Mouse (Mus musculus): ENCODE measurements around the gene Tbx3. TPM values are rescaled to one million over a fixed set of nuclear protein-coding genes. Genes with fewer than 3 reads are reported as not detected.

Gene Tbx3
- polyA plus RNA-seq, 1 experiment from 2014 or later, result 10.0 TPM

DNA sequence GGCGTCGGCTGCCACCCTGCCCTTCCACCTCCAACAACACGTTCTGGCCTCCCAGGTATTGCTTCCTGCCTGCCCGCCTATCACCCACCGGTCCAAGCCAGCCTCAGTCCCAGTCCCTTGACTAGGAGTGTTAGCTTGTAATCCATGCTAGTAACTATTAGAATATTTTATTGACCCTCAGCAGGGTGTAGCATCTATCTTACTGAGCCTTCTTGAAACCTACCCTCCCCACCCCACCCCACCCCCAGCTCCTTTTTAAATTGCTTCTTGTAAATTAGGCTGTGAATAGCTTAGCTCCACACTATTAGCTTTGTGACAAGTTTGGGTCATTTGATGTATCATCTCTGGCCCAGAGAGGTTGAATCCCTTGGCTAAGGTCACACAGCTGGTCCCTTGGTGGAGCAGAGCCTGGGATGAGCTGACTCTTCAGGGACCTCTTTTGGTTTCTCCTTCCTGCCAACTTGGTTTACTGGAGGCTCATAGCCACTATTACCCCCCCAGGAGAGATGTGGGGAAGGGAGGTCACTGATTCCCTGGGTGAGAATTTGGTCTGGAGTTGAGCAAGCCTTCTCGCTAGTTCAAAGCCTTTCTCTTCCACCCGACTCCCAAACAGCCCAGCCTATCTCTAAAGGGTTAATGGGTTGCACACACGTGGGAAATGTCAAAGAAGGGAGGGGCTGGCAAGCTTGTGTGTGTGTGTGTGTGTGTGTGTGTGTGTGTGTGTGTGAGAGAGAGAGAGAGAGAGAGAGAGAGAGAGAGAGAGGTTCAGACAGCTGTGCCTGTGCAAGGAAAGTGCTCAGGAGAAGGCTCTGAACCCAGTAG, 10.8 kb downstream of the Tbx3 start:
- WGBS, result 40% methylated on average over 8 of the region's 8 CpGs
- no peak for ATAC-seq (replicated peaks; ENCODE audit: insufficient number of reproducible peaks, insufficient read depth, low FRiP score, low read depth)
- Histone ChIP-seq H3K27ac (no peak overlapping the region), H3K9me3 (replicated peaks) (no peaks in the 10 kb centered on the region), H3K36me3 (no peaks in the 10 kb centered on the region), H3K9ac (no peak overlapping the region; the same call in 1 of the 2 replicates), H3K4me2 (peak overlapping the region; percentile 46), H3K27me3 (peaks cover 90% of the 10 kb centered on the region), H3K4me1 (replicated peaks) (peaks cover 21% of the 10 kb centered on the region), H3K4me3 (peak overlapping the region; percentile 18)

DNA sequence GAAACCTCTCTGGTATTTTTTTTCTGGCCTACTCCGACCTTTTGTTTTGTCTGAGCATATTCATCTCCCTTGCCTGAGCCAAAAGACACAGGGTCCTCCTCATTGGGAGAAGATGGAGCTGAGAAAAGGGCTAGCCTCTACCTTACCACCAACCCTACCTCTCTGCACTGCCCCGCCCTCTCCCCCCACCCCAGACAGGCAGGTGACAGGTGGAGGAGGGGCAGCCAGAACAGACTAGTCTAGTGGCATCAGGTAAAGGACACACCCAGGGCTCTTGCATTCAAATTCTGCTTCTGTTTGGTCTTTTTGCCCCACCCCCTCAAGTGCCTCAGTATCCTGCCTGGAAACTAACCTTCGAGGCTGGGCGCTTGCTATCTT, 11.4 kb downstream of the Tbx3 start:
- Histone ChIP-seq H3K36me3 (no peaks in the 10 kb centered on the region), H3K4me2 (no peak overlapping the region), H3K27ac (no peak overlapping the region), H3K4me3 (no peak overlapping the region), H3K9ac (no peak overlapping the region), H3K9me3 (replicated peaks) (no peaks in the 10 kb centered on the region), H3K27me3 (peaks cover 92% of the 10 kb centered on the region), H3K4me1 (replicated peaks) (peaks cover 22% of the 10 kb centered on the region)
- 54% methylated on average over 4 of the region's 4 CpGs for WGBS
- ATAC-seq (replicated peaks; ENCODE audit: insufficient number of reproducible peaks, insufficient read depth, low FRiP score, low read depth), result no peak

DNA sequence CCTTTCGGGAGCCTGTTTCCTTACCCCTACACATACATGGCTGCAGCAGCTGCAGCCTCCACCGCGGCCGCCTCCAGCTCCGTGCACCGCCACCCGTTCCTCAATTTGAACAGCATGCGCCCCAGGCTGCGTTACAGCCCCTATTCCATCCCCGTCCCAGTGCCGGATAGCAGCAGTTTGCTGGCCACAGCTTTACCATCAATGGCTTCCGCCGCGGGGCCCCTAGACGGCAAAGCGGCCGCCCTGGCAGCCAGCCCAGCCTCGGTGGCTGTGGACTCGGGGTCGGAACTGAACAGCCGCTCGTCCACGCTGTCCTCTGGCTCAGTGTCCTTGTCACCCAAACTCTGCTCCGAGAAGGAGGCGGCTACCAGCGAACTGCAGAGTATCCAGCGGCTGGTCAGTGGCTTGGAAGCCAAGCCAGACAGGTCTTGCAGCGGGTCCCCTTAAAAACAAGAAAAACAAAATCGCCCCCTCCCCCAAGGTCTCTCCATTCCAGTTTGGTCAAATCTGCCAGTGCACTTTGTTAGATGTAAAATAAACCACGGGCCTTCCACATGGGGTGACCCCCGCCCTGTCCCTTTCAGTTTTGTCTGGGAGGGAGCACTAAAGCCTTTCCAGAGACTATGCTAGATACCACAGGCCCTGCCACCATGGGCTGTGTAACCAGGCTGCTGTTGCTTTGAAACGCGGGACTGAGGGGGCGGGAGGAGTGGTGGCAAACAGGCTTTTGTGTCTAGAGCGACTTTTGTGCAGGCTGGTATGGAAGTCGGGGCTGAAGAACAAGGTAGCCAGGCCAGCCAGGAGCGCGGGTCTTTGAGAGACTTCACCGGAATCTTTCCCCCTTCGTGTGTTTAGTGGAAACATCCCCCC, 12.4 kb downstream of the Tbx3 start:
- Histone ChIP-seq H3K27me3 (peaks cover 92% of the 10 kb centered on the region), H3K4me2 (peak overlapping the region; percentile 27), H3K27ac (no peak overlapping the region), H3K36me3 (no peaks in the 10 kb centered on the region), H3K9me3 (replicated peaks) (no peaks in the 10 kb centered on the region), H3K9ac (no peak overlapping the region), H3K4me1 (replicated peaks) (peaks cover 25% of the 10 kb centered on the region), H3K4me3 (0 out of 2 replicates have a peak overlapping the region, but pooled peaks have one; percentile 3)
- no peak for ATAC-seq (replicated peaks; ENCODE audit: insufficient number of reproducible peaks, insufficient read depth, low FRiP score, low read depth)
- WGBS, result 23% methylated on average over 40 of the region's 40 CpGs

DNA sequence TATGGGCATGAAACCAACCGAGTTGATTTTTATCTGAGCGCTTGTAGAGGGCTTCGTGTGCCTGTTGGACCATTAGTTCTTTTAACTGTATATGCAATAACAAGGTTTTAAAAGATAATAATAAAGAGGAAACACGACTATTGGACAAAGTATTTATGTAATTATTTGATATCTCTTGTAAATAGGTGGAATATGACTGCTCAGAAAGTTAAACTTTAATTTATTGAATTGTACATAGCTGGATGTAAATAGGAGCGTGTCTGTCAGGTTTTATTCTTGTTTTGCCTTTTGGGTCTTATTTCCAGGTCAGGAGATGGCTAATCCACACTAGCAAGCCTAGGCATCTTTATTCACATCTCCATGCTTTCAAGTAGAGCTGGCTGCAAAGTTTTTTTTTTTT, 13.4 kb downstream of the Tbx3 start:
- H3K9me3 ChIP-seq (replicated peaks), result no peaks in the 10 kb centered on the region
- H3K4me1 ChIP-seq (replicated peaks), result peaks cover 25% of the 10 kb centered on the region
- no peaks in the 10 kb centered on the region for H3K36me3 ChIP-seq
- no peak overlapping the region for H3K4me2 ChIP-seq
- WGBS, result 46% methylated on average over 5 of the region's 5 CpGs
- no peak overlapping the region for H3K4me3 ChIP-seq
- no peak for ATAC-seq (replicated peaks; ENCODE audit: insufficient number of reproducible peaks, insufficient read depth, low FRiP score, low read depth)
- H3K27ac ChIP-seq, result no peak overlapping the region
- H3K27me3 ChIP-seq, result peaks cover 92% of the 10 kb centered on the region
- no peak overlapping the region for H3K9ac ChIP-seq

DNA sequence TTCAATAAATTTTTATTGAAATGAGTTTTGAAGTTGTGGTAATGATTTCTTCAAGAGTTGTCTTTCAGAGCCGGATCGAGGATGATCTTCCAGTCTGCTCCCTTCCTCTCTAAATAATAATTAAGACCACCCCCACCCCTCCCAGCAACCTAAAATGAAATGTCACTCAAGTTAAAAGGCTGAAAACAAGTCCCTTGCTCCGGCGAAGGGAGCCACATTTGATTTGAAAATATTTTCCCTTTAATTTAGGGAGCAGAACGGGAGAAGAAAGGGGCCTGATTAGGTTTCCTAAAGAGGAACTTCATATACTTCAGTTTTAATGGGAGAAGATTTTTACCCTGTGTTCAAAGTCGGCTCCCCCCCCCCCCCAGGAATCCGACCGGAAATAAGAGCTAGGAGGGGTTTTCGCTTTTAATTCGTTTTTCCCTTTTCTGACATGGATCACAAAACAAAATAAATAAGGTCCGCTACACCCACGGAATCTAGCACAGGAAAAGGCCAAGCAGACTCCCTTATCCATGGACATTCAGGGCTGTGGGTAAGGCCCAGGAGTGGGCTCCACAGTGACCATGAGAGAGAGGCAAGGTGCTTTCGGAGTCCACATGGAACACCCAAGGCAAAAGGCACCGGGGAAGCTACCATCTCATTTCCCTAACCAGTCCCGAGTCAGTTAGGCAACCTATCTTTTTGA, 14.4 kb downstream of the Tbx3 start:
- Histone ChIP-seq H3K4me1 (replicated peaks) (peaks cover 25% of the 10 kb centered on the region), H3K4me3 (no peak overlapping the region), H3K4me2 (no peak overlapping the region), H3K36me3 (no peaks in the 10 kb centered on the region), H3K9me3 (replicated peaks) (no peaks in the 10 kb centered on the region), H3K9ac (no peak overlapping the region), H3K27me3 (peaks cover 95% of the 10 kb centered on the region), H3K27ac (no peak overlapping the region)
- no peak for ATAC-seq (replicated peaks; ENCODE audit: insufficient number of reproducible peaks, insufficient read depth, low FRiP score, low read depth)
- 20% methylated on average over 15 of the region's 15 CpGs for WGBS

DNA sequence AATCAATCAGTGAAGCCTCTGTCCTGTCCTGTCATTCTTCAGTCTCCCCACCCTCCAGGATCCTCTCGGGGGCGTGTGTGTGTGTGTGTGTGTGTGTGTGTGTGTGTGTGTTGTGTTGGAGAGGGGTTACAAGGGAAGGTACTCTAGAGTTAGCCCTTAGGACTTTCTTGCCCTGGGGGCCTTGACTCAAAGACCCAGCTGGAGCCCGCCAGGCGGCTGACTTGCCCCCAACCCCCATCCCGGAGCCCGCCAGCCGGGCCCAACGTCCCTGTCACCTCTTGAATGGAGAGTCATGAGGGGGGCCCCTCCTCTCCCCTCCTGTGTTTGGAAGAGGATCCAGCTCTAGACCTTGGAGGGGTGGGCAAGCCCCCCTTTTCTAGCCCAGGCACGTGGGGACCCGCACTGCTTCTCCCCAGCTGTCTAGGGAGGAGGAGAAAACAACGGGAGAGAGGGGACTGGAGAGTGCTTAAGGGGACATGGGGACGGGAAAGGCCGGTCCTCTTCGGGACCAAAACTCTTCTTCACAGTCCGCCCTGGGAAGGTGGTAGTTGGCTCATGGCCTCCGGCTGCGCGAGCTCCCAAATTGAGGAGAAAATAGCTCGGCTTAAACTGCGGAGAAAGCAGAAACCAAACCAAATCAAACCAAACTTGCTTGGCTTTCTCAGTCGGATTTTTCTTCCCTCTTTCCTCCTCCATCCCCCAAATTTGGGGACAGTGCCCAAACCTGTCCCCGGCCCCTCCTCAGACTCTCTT, 15.2 kb downstream of the Tbx3 start:
- peaks cover 95% of the 10 kb centered on the region for H3K27me3 ChIP-seq
- H3K27ac ChIP-seq, result no peak overlapping the region
- 5% methylated on average over 22 of the region's 22 CpGs for WGBS

DNA sequence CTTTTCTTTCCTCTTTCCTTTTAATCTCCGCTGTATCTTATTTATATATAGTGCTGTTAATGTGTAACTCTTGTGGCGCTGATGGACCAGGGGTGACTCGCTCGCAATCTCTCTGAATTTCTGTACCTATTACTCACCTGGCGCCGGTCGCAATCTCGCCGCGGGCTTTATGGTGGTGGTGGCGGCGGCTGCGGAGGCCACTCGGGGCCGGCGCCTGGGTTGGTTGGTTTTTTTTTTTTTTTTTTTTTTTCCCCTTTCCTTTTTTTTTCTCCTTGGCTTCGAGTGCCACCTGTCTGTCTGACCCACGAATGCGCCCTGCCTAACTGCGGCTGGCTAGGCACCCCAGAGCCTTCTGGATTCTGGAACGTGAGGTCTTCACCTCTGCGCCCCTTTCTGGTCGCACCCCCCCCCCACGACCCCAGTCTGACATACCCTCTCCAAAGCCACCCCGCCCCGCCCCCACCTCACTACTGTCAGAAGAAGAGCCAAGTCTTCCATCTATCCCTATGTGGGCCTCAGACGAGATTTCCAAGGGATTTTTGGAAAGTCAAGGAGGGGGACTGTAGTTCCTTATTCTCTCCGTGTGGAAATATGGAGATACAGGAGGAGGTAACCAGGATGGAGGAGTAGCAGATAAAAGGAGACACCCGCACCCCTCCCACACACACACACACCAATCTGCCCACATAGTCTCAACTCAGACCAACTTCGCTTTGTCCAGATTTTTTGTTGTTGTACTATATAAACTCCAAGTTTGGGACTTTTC, 15.9 kb downstream of the Tbx3 start:
- 1% methylated on average over 30 of the region's 30 CpGs for whole genome bisulfite sequencing
- Histone ChIP-seq H3K27ac (no peak overlapping the region), H3K4me3 (peak overlapping the region; percentile 38), H3K27me3 (peaks cover 95% of the 10 kb centered on the region), H3K9me3 (replicated peaks) (no peaks in the 10 kb centered on the region), H3K36me3 (no peaks in the 10 kb centered on the region), H3K9ac (no peak overlapping the region), H3K4me1 (replicated peaks) (peaks cover 19% of the 10 kb centered on the region), H3K4me2 (peak overlapping the region; percentile 59)
- ATAC-seq (replicated peaks; ENCODE audit: insufficient number of reproducible peaks, insufficient read depth, low FRiP score, low read depth), result no peak

More for the DNA sequence above, 15.2 kb downstream of the Tbx3 start:
- H3K9ac ChIP-seq, result no peak overlapping the region
- H3K36me3 ChIP-seq, result no peaks in the 10 kb centered on the region
- H3K4me3 ChIP-seq, result peak overlapping the region; percentile 38
- H3K9me3 ChIP-seq (replicated peaks), result no peaks in the 10 kb centered on the region
- ATAC-seq (replicated peaks; ENCODE audit: insufficient number of reproducible peaks, insufficient read depth, low FRiP score, low read depth), result no peak
- H3K4me2 ChIP-seq, result peak overlapping the region; percentile 59
- peaks cover 20% of the 10 kb centered on the region for H3K4me1 ChIP-seq (replicated peaks)

DNA sequence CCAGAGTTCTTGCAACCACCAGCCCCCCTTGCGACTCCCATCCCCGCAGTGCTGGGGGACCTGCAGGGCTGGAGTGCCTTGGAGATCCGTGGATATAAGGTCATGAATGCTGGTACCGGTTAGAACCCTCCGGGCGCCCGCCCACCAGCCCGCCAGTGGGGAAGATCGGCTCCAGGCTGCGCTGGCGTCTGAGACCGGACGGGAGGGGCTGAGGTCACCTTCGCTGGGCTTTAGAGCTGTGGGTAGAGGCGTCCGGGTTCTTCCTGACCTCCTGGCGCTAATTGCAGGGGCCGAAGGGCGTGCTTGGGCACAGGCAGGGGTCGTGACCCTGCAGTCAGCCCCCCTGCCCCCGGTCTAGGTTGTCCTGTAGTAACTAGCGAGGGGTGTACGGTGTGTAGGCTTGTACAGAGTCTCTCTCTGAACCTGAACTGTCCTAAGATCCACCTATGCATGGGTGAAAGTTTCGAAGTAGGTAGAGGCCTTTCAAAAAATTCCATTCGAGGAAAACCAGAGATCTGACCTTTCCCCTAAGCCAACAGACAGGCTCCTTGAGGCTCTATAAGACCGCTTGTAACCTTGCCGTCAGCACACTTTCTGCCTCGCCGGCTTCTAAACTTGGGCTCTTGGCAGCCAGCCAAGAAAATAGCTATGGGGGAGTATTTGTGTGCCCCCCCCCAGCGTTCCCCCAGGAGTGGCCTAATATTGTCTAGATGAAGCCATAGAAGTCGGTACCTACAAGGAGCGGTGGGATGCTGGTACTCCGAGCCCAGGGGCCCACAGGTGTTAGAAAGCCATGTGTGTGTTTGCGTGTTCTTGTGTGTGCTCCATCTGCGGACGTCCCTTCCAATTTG, 16.8 kb downstream of the Tbx3 start:
- Histone ChIP-seq H3K36me3 (no peaks in the 10 kb centered on the region), H3K9ac (no peak overlapping the region), H3K27me3 (peaks cover 95% of the 10 kb centered on the region), H3K27ac (no peak overlapping the region), H3K4me3 (no peak overlapping the region), H3K9me3 (replicated peaks) (no peaks in the 10 kb centered on the region), H3K4me1 (replicated peaks) (peaks cover 19% of the 10 kb centered on the region), H3K4me2 (peak overlapping the region; percentile 31)
- WGBS, result 9% methylated on average over 36 of the region's 36 CpGs
- ATAC-seq (replicated peaks; ENCODE audit: insufficient number of reproducible peaks, insufficient read depth, low FRiP score, low read depth), result no peak

DNA sequence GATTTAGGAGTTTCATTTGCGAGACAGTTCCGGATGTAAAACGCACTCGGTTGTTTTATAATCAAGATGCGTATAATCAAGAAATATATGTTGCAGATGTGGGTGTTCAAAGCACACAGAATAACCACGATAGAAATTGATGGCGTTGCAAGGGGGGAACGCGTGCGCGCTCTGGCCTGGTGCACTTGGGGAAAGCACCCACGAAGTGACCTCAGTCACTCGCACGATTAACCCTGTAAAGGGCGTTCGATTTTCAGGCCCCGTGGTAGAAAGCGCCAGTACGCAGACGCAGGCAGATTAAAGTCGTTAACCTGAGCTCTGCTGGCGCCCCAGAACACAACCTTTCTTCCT, 17.4 kb downstream of the Tbx3 start:
- Histone ChIP-seq H3K4me3 (no peak overlapping the region), H3K9ac (no peak overlapping the region), H3K27me3 (peaks cover 95% of the 10 kb centered on the region), H3K4me2 (no peak overlapping the region), H3K4me1 (replicated peaks) (peaks cover 16% of the 10 kb centered on the region), H3K36me3 (no peaks in the 10 kb centered on the region), H3K27ac (no peak overlapping the region), H3K9me3 (replicated peaks) (no peaks in the 10 kb centered on the region)
- ATAC-seq (replicated peaks; ENCODE audit: insufficient number of reproducible peaks, insufficient read depth, low FRiP score, low read depth), result no peak
- WGBS, result 29% methylated on average over 22 of the region's 22 CpGs

DNA sequence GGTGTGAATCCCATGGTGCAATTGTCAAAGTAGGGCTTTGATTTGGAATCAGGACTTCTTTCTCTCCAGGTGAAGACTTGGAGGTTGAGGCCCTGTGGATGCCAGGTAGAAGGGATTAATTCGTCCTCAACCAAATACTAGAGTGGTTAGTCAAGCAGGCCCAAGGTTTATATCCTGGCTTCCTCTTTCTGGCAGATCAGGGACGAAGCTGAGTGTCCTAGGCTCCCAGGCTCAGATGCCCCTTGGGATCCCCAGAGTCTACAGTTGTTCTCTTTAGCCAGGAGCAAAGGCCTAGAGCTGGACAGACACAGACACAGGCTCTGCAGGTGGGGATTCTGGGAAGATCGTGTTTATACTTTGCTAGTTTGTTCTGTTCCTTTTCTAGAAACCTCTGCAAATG, 17.8 kb downstream of the Tbx3 start:
- Histone ChIP-seq H3K36me3 (no peaks in the 10 kb centered on the region), H3K4me2 (no peak overlapping the region), H3K27me3 (peaks cover 91% of the 10 kb centered on the region), H3K4me3 (no peak overlapping the region), H3K9ac (no peak overlapping the region), H3K9me3 (replicated peaks) (no peaks in the 10 kb centered on the region), H3K4me1 (replicated peaks) (peaks cover 14% of the 10 kb centered on the region), H3K27ac (no peak overlapping the region)
- WGBS, result 42% methylated on average over 3 of the region's 3 CpGs
- ATAC-seq (replicated peaks; ENCODE audit: insufficient number of reproducible peaks, insufficient read depth, low FRiP score, low read depth), result no peak
